Mouse (Mus musculus): Measurements from ENCODE around the gene Rgl2. TPM values are rescaled to one million over a fixed set of nuclear protein-coding genes. Genes with fewer than 3 reads are reported as not detected.
"Not testable (repeated sequence)": the region's sequence is repeated elsewhere in the genome, so short reads cannot be mapped to it uniquely, and the experiment has no call there.

Gene Rgl2
- polyA plus RNA-seq, 1 experiment from 2014 or later, result 38.7 TPM

DNA sequence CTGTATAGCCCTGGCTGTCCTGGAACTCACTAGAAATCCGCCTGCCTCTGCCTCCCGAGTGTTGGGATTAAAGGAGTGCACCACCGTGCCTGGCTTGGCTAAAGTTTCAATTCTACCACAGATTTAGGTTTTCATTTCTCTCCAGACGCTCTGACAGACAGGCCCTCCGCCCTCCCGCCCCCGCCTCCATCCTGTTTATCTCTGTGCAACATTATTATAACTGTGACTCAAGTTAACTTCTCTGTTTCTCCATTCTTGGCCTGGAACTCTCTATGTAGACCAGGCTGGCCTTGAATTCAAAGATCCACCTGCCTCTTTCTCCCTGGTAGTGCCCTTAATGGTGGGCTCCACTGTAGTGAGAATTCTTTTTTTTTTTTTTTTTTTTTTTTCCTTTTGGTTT is 26.9 kb upstream of the Rgl2 start:
- no peaks in the 10 kb centered on the region for H3K27me3 ChIP-seq (ENCODE audit: control insufficient read depth, insufficient read depth, low read length)
- H3K9me3 ChIP-seq (ENCODE audit: control insufficient read depth, low read length), result no peaks in the 10 kb centered on the region
- no peaks in the 10 kb centered on the region for H3K36me3 ChIP-seq (ENCODE audit: control insufficient read depth, insufficient read depth, low read length)
- H3K9ac ChIP-seq (ENCODE audit: low read length), result no peak overlapping the region
- no peaks in the 10 kb centered on the region for H3K4me1 ChIP-seq (ENCODE audit: control insufficient read depth, insufficient read depth, low read length)
- DNase-seq (ENCODE audit: low spot score), result no peak
- H3K27ac ChIP-seq (replicated peaks; ENCODE audit: low read depth, low read length), result no peak overlapping the region
- no peak for ATAC-seq (ENCODE audit: insufficient number of reproducible peaks, low FRiP score, low TSS enrichment, low read depth)
- H3K4me2 ChIP-seq (ENCODE audit: low read depth, severe bottlenecking), result no peak overlapping the region
- 81% methylated on average over 7 of the region's 7 CpGs for WGBS
- H3K4me3 ChIP-seq (ENCODE audit: low read depth, low read length), result no peak overlapping the region

DNA sequence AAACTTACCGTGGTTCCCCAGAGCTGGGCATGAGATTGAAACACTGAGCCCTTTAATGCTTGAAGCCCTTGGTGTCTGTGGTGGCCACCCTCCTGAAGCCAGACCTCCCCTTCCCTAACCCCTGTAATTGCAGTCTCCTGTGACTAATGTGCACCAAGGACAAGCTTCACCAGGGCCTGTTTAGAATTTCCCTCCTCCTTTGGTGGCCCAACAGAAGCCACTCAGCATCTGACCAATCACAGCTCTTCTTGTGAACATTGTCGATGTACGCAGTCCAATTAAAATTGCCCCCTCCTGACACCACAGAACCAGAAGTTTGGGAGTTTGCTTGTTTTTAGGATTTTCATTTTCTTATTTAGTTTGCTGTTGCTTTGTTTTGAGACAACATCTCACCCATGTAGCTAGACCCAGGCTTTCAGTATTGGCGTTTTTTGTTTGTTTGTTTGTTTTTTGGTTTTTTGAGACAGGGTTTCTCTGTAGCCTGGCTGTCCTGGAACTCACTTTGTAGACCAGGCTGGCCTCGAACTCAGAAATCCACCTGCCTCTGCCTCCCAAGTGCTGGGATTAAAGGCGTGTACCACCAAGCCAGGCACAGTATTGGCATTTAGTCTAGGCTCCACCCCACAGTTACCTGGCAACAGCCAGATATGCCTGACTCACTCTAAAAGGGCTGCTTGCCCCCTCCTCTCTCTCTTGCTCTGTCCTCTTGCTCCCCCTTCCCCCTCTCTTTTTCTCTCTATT is 25.3 kb upstream of the Rgl2 start:
- H3K9me3 ChIP-seq (ENCODE audit: control insufficient read depth, low read length); H3K36me3 ChIP-seq (ENCODE audit: control insufficient read depth, insufficient read depth, low read length); H3K9ac ChIP-seq (ENCODE audit: low read length); H3K27ac ChIP-seq (replicated peaks; ENCODE audit: low read depth, low read length); ATAC-seq (ENCODE audit: insufficient number of reproducible peaks, low FRiP score, low TSS enrichment, low read depth); H3K4me2 ChIP-seq (ENCODE audit: low read depth, severe bottlenecking); H3K4me3 ChIP-seq (ENCODE audit: low read depth, low read length); H3K27me3 ChIP-seq (ENCODE audit: control insufficient read depth, insufficient read depth, low read length); DNase-seq (ENCODE audit: low spot score); H3K4me1 ChIP-seq (ENCODE audit: control insufficient read depth, insufficient read depth, low read length): not testable (repeated sequence)
- 74% methylated on average over 6 of the region's 6 CpGs for WGBS

DNA sequence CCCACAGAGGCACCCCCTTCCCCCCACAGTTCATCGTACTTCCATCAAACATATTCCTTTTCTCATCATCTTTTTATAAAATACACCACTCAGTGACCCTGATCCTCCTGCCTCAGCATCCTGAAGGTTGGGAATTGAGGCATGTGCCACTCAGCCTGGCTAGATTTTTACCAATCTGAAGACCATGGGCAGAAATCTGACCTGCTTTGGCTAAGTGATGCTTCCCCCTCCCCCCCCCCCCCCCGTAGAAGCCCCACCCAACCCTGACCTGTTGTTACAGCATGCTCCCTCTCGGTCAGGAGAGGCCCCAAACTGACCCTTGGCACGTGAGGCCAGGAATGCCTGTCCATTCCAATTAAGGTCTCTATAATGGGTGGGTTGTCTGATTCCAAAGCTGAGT is 24.5 kb upstream of the Rgl2 start, which contains the start of gene Platr17:
TSS of gene Platr17 (plus strand) at position 301 of the 400 bp plus-strand sequence.
- not testable (repeated sequence) for H3K36me3 ChIP-seq (ENCODE audit: control insufficient read depth, insufficient read depth, low read length); H3K27me3 ChIP-seq (ENCODE audit: control insufficient read depth, insufficient read depth, low read length); H3K9ac ChIP-seq (ENCODE audit: low read length); H3K4me3 ChIP-seq (ENCODE audit: low read depth, low read length); H3K4me1 ChIP-seq (ENCODE audit: control insufficient read depth, insufficient read depth, low read length); ATAC-seq (ENCODE audit: insufficient number of reproducible peaks, low FRiP score, low TSS enrichment, low read depth); H3K4me2 ChIP-seq (ENCODE audit: low read depth, severe bottlenecking); DNase-seq (ENCODE audit: low spot score); H3K27ac ChIP-seq (replicated peaks; ENCODE audit: low read depth, low read length); H3K9me3 ChIP-seq (ENCODE audit: control insufficient read depth, low read length)
- WGBS, result 28% methylated on average over 4 of the region's 4 CpGs

DNA sequence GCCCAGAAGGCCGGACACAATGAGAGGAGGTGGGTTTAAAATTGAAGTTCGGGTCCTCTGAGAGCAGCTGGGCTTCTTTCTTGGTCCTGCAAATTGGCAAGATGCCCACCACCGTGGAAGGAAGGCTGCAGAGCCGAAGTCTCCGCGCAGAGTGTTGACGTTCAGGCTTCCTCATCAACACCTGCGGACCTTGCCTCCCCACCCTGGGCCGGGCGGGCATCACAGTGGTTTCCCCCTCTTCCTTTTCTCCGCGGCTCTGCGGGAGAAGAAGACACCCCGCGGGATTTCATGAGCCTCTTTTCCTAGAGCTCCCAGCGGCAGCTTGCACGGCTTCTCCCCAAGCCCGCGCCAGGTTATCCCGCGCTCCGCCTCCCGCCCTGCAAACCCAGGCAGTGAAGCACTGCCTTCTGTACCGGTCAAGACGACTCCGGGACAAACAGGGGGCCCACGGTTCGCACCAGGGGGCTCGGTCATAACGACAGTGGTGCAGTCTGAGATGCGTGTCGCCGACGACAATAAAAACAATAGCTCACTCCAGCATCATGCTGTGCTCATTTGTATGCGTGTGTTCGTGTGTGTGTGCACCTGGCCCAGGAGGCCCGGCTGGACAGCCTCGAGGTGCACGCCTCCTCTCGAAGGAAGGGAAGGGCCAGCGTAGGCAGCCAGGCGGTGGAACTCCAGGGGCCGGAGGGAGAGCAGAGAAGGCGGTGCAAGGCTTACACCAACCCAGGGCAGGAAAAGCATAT is 20.8 kb upstream of the Rgl2 start:
- H3K4me1 ChIP-seq (ENCODE audit: control insufficient read depth, insufficient read depth, low read length), result peaks cover 8% of the 10 kb centered on the region
- H3K4me2 ChIP-seq (ENCODE audit: low read depth, severe bottlenecking), result peak overlapping the region; percentile 97
- H3K9ac ChIP-seq (ENCODE audit: low read length), result peak overlapping the region; percentile 76
- peak overlapping the region; percentile 75 for H3K27ac ChIP-seq (replicated peaks; ENCODE audit: low read depth, low read length)
- peak overlapping the region; percentile 88 for H3K4me3 ChIP-seq (ENCODE audit: low read depth, low read length)
- WGBS, result under 1% methylated on average over 43 of the region's 44 CpGs
- no peaks in the 10 kb centered on the region for H3K9me3 ChIP-seq (ENCODE audit: control insufficient read depth, low read length)
- peaks cover 20% of the 10 kb centered on the region for H3K36me3 ChIP-seq (ENCODE audit: control insufficient read depth, insufficient read depth, low read length)
- DNase-seq (ENCODE audit: low spot score) (no peak), ATAC-seq (ENCODE audit: insufficient number of reproducible peaks, low FRiP score, low TSS enrichment, low read depth) (peak; percentile 60)
- no peaks in the 10 kb centered on the region for H3K27me3 ChIP-seq (ENCODE audit: control insufficient read depth, insufficient read depth, low read length)

DNA sequence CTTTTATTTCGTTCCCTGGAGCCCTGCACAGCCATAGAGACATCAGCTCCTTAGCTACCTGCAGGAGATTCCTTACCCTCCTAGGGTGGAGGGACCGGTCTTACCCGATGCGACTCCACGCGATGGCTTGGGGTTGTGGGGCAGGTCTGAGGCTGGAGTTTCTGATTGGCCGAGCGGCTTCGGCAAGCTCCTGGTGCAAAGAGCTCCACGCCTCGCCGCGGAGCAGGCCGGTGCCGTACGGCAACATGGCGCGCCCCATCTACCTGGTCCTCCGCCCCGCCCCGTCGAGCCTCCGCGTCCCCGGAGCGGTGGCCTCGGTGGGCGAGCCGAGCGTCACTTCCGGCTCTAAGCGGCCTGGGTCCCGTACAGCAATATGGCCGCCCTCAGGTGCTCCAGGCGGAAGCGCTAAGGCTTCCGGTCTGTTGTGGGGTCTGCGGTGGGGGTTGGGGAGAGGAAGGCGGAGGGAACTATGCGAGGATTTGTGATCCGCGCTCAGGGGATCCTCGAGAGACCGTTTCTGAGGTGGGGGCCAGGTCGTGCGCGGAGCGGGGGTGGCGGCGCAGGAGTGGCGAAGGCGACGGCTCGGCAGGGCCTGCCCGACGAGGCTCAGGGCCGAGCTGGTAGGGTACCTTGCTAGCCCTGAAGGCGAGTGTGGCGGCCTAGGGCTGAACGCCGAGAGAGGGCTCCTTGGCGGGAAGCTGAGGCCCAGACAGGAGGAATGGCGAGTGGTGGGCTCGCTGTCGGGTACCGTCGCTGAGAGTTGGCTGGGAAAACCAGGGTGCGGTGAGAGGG is 20.1 kb upstream of the Rgl2 start, which contains the start of gene Daxx:
TSS of gene Daxx (plus strand) at position 338 of the 792 bp plus-strand sequence.
- Histone ChIP-seq H3K27ac (replicated peaks; ENCODE audit: low read depth, low read length) (peak within 1 kb of the TSS; percentile 75), H3K4me2 (ENCODE audit: low read depth, severe bottlenecking) (peak within 1 kb of the TSS; percentile 97), H3K36me3 (ENCODE audit: control insufficient read depth, insufficient read depth, low read length) (peaks cover 28% of the 10 kb centered on the region), H3K9ac (ENCODE audit: low read length) (peak within 1 kb of the TSS; percentile 89), H3K9me3 (ENCODE audit: control insufficient read depth, low read length) (no peaks in the 10 kb centered on the region), H3K27me3 (ENCODE audit: control insufficient read depth, insufficient read depth, low read length) (no peaks in the 10 kb centered on the region), H3K4me3 (ENCODE audit: low read depth, low read length) (peak within 1 kb of the TSS; percentile 88), H3K4me1 (ENCODE audit: control insufficient read depth, insufficient read depth, low read length) (peaks cover 8% of the 10 kb centered on the region)
- DNase-seq (ENCODE audit: low spot score) (peak; percentile 98), ATAC-seq (ENCODE audit: insufficient number of reproducible peaks, low FRiP score, low TSS enrichment, low read depth) (peak; percentile 95)
- under 1% methylated on average over 68 of the region's 68 CpGs for WGBS

DNA sequence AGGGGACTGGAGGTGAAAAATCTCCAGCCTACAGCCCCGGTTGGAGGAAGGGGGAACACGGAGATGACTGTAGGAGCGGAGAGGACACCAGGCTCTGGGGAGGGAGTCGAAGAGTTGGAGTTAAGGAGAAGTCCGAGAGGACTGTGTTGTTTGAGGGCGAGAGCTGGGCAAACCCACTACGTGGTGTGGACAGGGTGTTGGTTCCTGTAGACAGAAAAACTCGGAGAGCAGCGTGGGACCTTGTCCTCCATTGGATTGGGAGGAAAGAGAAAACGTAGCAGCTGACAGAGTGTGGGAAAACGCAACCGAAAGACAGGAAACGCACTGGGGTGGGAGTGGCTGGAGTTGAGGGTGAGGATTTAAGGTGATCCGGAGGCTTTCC is 19.5 kb upstream of the Rgl2 start:
- DNase-seq (ENCODE audit: low spot score), result no peak
- WGBS, result under 1% methylated on average over 14 of the region's 14 CpGs
- H3K36me3 ChIP-seq (ENCODE audit: control insufficient read depth, insufficient read depth, low read length), result peaks cover 29% of the 10 kb centered on the region

DNA sequence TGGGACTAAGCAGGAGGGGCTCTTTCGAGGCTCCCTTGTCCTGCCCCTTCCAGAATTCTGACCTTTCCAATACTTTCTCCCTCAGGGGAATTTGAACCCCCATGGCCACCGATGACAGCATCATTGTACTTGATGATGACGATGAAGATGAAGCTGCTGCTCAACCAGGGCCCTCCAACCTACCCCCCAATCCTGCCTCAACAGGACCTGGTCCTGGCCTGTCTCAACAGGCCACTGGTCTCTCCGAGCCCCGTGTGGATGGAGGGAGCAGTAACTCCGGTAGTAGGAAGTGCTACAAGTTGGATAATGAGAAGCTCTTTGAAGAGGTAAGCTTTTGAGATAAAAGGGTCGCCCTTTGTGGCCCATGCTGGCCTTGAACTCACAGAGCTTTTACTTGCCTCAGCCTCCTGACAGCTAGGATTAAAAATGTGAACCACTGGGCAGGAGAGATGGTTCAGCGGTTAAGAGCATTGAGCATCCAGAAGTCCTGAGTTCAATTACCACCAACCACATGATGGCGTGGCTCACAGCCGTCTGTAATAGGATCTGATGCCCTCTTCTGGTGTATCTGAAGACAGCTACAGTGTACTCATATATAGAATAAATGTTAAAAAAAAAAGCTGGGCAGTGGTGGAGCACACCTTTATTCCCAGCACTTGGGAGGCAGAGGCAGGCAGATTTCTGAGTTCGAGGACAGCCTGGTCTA is 18.8 kb upstream of the Rgl2 start:
- Histone ChIP-seq H3K9me3 (ENCODE audit: control insufficient read depth, low read length) (no peaks in the 10 kb centered on the region), H3K9ac (ENCODE audit: low read length) (peak overlapping the region; percentile 89; the same call in 1 of the 2 replicates), H3K4me2 (ENCODE audit: low read depth, severe bottlenecking) (peak overlapping the region; percentile 97), H3K4me1 (ENCODE audit: control insufficient read depth, insufficient read depth, low read length) (peaks cover 11% of the 10 kb centered on the region), H3K4me3 (ENCODE audit: low read depth, low read length) (peak overlapping the region; percentile 88), H3K27me3 (ENCODE audit: control insufficient read depth, insufficient read depth, low read length) (no peaks in the 10 kb centered on the region), H3K36me3 (ENCODE audit: control insufficient read depth, insufficient read depth, low read length) (peaks cover 29% of the 10 kb centered on the region), H3K27ac (replicated peaks; ENCODE audit: low read depth, low read length) (no peak overlapping the region)
- 49% methylated on average over 11 of the region's 11 CpGs for WGBS
- no peak for DNase-seq (ENCODE audit: low spot score)
- no peak for ATAC-seq (ENCODE audit: insufficient number of reproducible peaks, low FRiP score, low TSS enrichment, low read depth)

More for the DNA sequence above, 19.5 kb upstream of the Rgl2 start:
- Histone ChIP-seq H3K27me3 (ENCODE audit: control insufficient read depth, insufficient read depth, low read length) (no peaks in the 10 kb centered on the region), H3K9ac (ENCODE audit: low read length) (peak overlapping the region; percentile 89), H3K4me2 (ENCODE audit: low read depth, severe bottlenecking) (peak overlapping the region; percentile 97), H3K9me3 (ENCODE audit: control insufficient read depth, low read length) (no peaks in the 10 kb centered on the region), H3K4me3 (ENCODE audit: low read depth, low read length) (peak overlapping the region; percentile 88), H3K4me1 (ENCODE audit: control insufficient read depth, insufficient read depth, low read length) (peaks cover 8% of the 10 kb centered on the region), H3K27ac (replicated peaks; ENCODE audit: low read depth, low read length) (0 out of 2 replicates have a peak overlapping the region, but pooled peaks have one; percentile 73)
- no peak for ATAC-seq (ENCODE audit: insufficient number of reproducible peaks, low FRiP score, low TSS enrichment, low read depth)
